Mouse (Mus musculus) hindlimb bud, embryonic 11.5 days (tissue): Measurements from ENCODE around the gene Fyttd1.
"Not testable (repeated sequence)": the region's sequence is repeated elsewhere in the genome, so short reads cannot be mapped to it uniquely, and the experiment has no call there.

Source experiments
- DNase-seq: peaks from one replicate; pipeline ENCODE4 v3.0.0-alpha.2; 2012; ENCODE audit warnings: low read depth, low spot score; ENCODE audit errors: extremely low spot score

The Fyttd1 gene

GRCm38 (mm10) chr16:32941226-32941625 is 63.9 kb downstream of the Fyttd1 start:
- not testable (repeated sequence) for DNase-seq

GRCm38 (mm10) chr16:32942694-32943093 is 65.4 kb downstream of the Fyttd1 start:
- DNase-seq: no peak

DNA sequence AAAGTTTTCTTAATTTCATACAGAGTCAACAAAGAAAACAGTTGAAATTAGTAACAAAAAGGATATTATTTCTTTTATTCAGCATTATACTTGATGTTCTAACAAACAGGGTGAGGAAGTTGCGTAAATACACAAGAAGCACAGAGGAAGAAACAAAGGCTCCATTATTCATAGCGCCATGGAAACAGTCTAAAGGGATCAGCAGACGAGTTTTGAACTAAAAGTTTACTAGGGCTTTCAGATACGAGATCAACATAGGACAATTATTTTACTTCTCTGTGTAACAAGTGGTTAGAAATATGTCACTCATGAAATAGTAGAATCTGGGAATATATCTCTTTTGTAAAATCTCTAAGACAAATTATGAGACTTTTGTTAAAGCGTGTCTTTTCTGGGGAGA is 68.1 kb downstream of the Fyttd1 start:
- no peak for DNase-seq

DNA sequence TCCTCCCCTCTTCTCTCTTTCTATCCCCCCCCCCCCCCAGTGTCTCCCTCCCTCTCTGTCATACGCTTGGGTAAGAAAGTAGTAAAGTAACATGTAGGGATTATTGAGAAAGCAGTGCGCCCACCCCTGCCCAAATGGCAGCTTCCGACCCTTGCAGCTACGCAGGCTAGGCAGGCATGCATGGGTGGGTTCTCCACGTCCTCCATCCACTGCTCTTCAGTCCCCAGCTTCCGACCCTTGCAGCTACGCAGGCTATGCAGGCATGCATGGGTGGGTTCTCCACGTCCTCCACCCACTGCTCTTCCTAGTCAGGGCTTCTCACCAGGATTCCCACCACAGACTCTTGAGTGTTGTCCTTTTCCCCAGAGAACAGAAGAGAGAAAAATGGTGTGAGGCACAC is 70.7 kb downstream of the Fyttd1 start:
- no peak for DNase-seq

- DNase-seq: no peak
Observed at GRCm38 (mm10) chr16:32948656-32949055, 71.4 kb downstream of the Fyttd1 start.

DNA sequence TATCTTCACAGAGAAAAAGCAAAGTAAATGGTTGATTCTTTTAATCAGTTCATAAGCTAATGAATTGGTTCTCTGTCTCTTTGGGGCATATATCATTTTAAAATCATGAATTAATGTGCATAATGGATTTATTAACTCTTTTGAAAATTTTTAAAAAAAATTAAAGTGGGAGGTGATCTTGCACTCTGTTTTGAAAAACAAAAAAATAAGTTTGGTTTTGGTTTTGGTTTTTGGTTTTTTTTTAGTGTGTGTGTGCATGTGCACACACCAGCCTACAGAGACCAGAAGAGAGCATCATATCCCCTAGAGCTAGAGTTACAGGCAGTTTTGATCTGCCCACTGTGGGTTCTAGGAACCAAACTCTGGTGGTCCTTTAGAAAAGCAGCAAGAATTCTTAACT is 72.0 kb downstream of the Fyttd1 start:
- no peak for DNase-seq

- DNase-seq: no peak
Observed at GRCm38 (mm10) chr16:32951074-32951473, 73.8 kb downstream of the Fyttd1 start.

DNA sequence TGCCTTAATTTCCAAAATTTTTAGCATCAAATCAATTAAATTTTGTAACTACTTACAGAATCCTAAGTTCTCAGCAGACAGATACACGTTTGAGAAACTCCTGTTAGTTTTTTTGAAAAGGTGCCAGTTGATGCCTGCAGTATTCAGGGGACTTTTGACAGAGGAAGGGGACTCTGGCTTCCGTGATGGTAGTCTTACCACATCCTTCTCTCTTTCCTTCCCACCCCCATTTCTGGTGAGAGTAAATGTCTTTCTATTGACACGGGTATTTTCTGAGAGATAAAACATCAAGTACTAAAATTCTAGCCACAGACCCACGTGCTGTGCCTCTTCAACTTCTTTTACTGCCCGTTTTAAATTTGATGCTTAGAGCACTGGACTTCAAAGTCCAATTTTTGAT is 76.5 kb downstream of the Fyttd1 start:
- DNase-seq: no peak

- no peak for DNase-seq
Observed at GRCm38 (mm10) chr16:32954304-32954703, 77.0 kb downstream of the Fyttd1 start.

GRCm38 (mm10) chr16:32956889-32957288 is 79.6 kb downstream of the Fyttd1 start:
- no peak for DNase-seq
